Comparison of ENCODE assay signal across 9 mouse cellular contexts in the genomic region with DNA sequence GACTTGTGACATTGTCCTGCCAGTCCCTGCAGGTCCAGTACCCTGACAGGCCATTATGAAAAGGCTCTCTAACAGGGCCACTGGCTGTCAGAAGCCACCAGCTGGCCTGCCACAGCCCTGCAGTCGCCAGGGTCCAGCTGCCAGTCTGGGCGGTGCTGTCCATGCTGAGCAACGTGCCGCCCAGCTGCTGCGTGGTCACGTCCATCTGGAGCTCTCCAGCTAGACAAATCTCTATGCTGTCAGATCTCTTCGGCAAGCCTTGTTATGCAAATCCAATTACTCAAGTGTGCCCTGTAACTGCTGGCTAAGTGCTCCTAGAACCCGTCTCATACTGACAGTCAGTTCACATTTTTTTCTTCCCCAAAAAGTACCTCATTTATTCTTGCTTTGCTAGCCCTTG. TPM values are rescaled to one million over a fixed set of nuclear protein-coding genes. Genes with fewer than 3 reads are reported as not detected.
DNase-seq lines count a peak whose midpoint lies in the region; ATAC-seq and TF ChIP-seq lines count a peak whose summit lies in the region.
"Had no signal": no experiment of that assay in that cellular context is flagged by ENCODE, and none has a peak within 500 bp of the region (broad histone marks: within the 10 kb centered on the region; RNA-seq: fewer than 3 reads in every experiment).

No protein-coding gene starts in this region.

- 39% methylated on average over 8 of the region's 8 CpGs for whole genome bisulfite sequencing in embryonic facial prominence, embryonic 13.5 days
- 25% methylated on average over 8 of the region's 8 CpGs for WGBS in lung, postnatal 0 days

- TF ChIP-seq EP300 in lung, postnatal 0 days (IDR thresholded peaks at IDR 0.05): no peak

- no peak for TF ChIP-seq CTCF in lung, postnatal 0 days (IDR thresholded peaks at IDR 0.05)

- H3K9ac ChIP-seq in embryonic facial prominence, embryonic 13.5 days: 0 out of 2 replicates have a peak overlapping the region, but pooled peaks have one; percentile 32
- H3K9ac ChIP-seq in lung, postnatal 0 days (replicated peaks; ENCODE audit: low read depth): no peak overlapping the region

- no peaks in the 10 kb centered on the region for H3K9me3 ChIP-seq in embryonic facial prominence, embryonic 13.5 days
- H3K9me3 ChIP-seq in lung, postnatal 0 days (ENCODE audit: low read length): no peaks in the 10 kb centered on the region

- H3K36me3 ChIP-seq in embryonic facial prominence, embryonic 13.5 days: peaks cover 6% of the 10 kb centered on the region; the same call in 1 of the 2 replicates
- H3K36me3 ChIP-seq in lung, postnatal 0 days (ENCODE audit: insufficient read depth, low read length): no peaks in the 10 kb centered on the region

- DNase-seq in kidney, adult 11 months: peak; percentile 20
- no peak for DNase-seq in kidney, adult 9 months
- DNase-seq in heart, adult 8-10 months (ENCODE audit: low spot score): peak; percentile 17
- peak; percentile 45 to 64 for DNase-seq in kidney, postnatal 4 days
- DNase-seq in lung, postnatal 0 days (ENCODE audit: low spot score): peak; percentile 52
- DNase-seq in right cerebral cortex, postnatal 10 days (ENCODE audit: low spot score in 2 of 2): peak; percentile 51 to 64
- DNase-seq in urinary bladder, postnatal 4 days (ENCODE audit: low spot score in 2 of 2): no peak

- ATAC-seq in embryonic facial prominence, embryonic 13.5 days (ENCODE audit: insufficient number of reproducible peaks, insufficient read depth, low FRiP score, low TSS enrichment, low read depth): no peak
- peak; percentile 85 for ATAC-seq in lung, postnatal 0 days

- no peak overlapping the region for H3K4me2 ChIP-seq in embryonic facial prominence, embryonic 13.5 days
- H3K4me2 ChIP-seq in lung, postnatal 0 days (replicated peaks; ENCODE audit: low read depth, low read length): no peak overlapping the region

- H3K4me1 ChIP-seq in embryonic facial prominence, embryonic 13.5 days: no peaks in the 10 kb centered on the region
- no peaks in the 10 kb centered on the region for H3K4me1 ChIP-seq in lung, postnatal 0 days (ENCODE audit: insufficient read depth, low read depth, low read length)

- H3K4me3 ChIP-seq in embryonic facial prominence, embryonic 13.5 days: no peak overlapping the region
- no peak overlapping the region for H3K4me3 ChIP-seq in lung, postnatal 0 days (ENCODE audit: low read depth, low read length)
- H3K4me3 ChIP-seq: erythroblast, embryonic 14.5 days had no signal

- no peaks in the 10 kb centered on the region for H3K27me3 ChIP-seq in embryonic facial prominence, embryonic 13.5 days
- no peaks in the 10 kb centered on the region for H3K27me3 ChIP-seq in lung, postnatal 0 days (replicated peaks; ENCODE audit: insufficient read depth, low read length)

- no peak overlapping the region for H3K27ac ChIP-seq in embryonic facial prominence, embryonic 13.5 days
- no peak overlapping the region for H3K27ac ChIP-seq in lung, postnatal 0 days (ENCODE audit: low read length)

RNA-seq across cellular contexts. Expression of a gene that starts 55.8 kb away (rescaled TPM):
- polyA plus RNA-seq in embryonic facial prominence, embryonic 13.5 days (2015; fragmentation: Nextera tagmentation; extraction: Ambion mirVana): 80.4 and 90.3 TPM in 2 replicates
- total RNA-seq in heart, adult 8-10 months (2022): 100 to 1,000 TPM; 253 to 275 (median 269) TPM
- polyA plus RNA-seq in lung, postnatal 0 days (2015; fragmentation: Nextera tagmentation; extraction: Ambion mirVana): 113 and 119 TPM in 2 replicates

Comparison
In these comparisons a context has a peak if more than half of its experiments do, and no peak if none do; other contexts are left out.
1. DNase-seq: peak in kidney, adult 11 months (single experiment), heart, adult 8-10 months (single experiment), kidney, postnatal 4 days (2 of 2), lung, postnatal 0 days (single experiment) and right cerebral cortex, postnatal 10 days (2 of 2); none in kidney, adult 9 months (single experiment) and urinary bladder, postnatal 4 days (0 of 2).